In the genomic region with DNA sequence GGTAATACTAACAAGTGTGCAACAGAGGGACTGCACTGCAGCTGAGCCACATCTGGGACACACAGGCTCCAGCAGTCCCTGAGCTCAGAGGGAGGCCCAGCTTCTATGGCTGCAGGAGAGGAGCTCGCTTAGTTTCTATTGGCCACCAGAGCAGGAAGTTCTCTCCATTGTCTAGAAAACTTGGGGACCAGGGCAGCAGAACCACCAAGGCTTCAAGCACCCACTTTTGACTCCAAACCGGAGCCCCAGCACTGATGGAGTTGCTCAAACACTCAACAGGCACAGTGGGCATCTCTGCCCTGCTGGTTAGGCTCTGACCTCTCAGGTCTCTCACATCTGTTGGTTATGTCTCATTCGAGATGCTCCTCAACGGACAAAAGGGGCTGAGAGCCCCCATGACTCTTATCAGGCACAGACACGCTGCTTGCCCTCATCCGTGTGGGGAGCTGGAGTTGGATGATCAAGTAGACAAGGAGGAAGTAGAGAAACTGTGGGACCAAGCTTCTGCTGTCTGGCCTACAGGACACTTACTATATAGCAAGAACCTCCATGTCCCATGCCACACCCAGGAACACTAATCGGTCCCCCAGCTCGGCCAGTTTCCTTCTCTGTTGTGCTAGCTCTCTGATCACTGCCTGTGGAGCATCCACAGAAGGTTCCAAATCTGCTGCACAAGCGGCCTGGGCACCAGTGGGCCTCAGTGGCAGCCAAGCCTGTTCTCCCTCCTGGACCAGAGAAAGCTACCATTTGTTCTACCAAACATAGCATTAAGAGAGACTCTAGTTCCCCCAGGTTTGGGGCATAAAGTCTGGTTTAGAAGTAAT, we compare ENCODE assay signal across 8 mouse cellular contexts. TPM values are rescaled to one million over a fixed set of nuclear protein-coding genes. Genes with fewer than 3 reads are reported as not detected.
DNase-seq lines count a peak whose midpoint lies in the region; ATAC-seq and TF ChIP-seq lines count a peak whose summit lies in the region.
"Had no signal": no experiment of that assay in that cellular context is flagged by ENCODE, and none has a peak within 500 bp of the region (broad histone marks: within the 10 kb centered on the region; RNA-seq: fewer than 3 reads in every experiment).

No protein-coding gene starts in this region.

- peak; percentile 76 to 80 (median 77) for DNase-seq in liver, embryonic 14.5 days (ENCODE audit: low read depth in 3 of 3, low spot score in 3 of 3)
- peak; percentile 38 to 59 for DNase-seq in thymus, postnatal 36 days
- no peak for DNase-seq in cerebellum, adult 9-10 months
- no peak for DNase-seq in cerebellum, postnatal 10 days
- DNase-seq: cerebellum, adult 8-10 months had no signal

- no peak overlapping the region for H3K4me2 ChIP-seq in midbrain, embryonic 13.5 days (replicated peaks)
- H3K4me2 ChIP-seq in midbrain, embryonic 16.5 days (ENCODE audit: low read length) = no peak overlapping the region
- peak overlapping the region; percentile 95 for H3K4me2 ChIP-seq in liver, embryonic 14.5 days (ENCODE audit: low read depth)

- H3K4me1 ChIP-seq in midbrain, embryonic 13.5 days (replicated peaks) = peaks cover 31% of the 10 kb centered on the region
- H3K4me1 ChIP-seq in midbrain, embryonic 16.5 days (ENCODE audit: control insufficient read depth, insufficient read depth, low read length) = no peaks in the 10 kb centered on the region
- H3K4me1 ChIP-seq in erythroblast, embryonic 14.5 days (ENCODE audit: control insufficient read depth) = peaks cover 84% of the 10 kb centered on the region
- peaks cover 60 to 66% of the 10 kb centered on the region in 2 experiments for H3K4me1 ChIP-seq in liver, embryonic 14.5 days (replicated peaks; ENCODE audit: control insufficient read depth in 2 of 2, insufficient read depth in 2 of 2, low read length in 1 of 2)

- peak overlapping the region; percentile 46; the same call in 1 of the 2 replicates for H3K9ac ChIP-seq in midbrain, embryonic 13.5 days (replicated peaks)
- H3K9ac ChIP-seq in midbrain, embryonic 16.5 days (ENCODE audit: low read depth, low read length) = no peak overlapping the region
- H3K9ac ChIP-seq in liver, embryonic 14.5 days (replicated peaks) = peak overlapping the region; percentile 90

- no peak overlapping the region for H3K27ac ChIP-seq in midbrain, embryonic 13.5 days
- no peak overlapping the region for H3K27ac ChIP-seq in midbrain, embryonic 16.5 days (ENCODE audit: low read length)
- H3K27ac ChIP-seq in liver, embryonic 14.5 days = peak overlapping the region; percentile 100

- no peak for TF ChIP-seq CTCF in liver, embryonic 14.5 days (IDR thresholded peaks at IDR 0.05; ENCODE audit: low read depth)

- no peaks in the 10 kb centered on the region for H3K9me3 ChIP-seq in midbrain, embryonic 13.5 days
- no peaks in the 10 kb centered on the region for H3K9me3 ChIP-seq in midbrain, embryonic 16.5 days (replicated peaks; ENCODE audit: control insufficient read depth, low read length, poor library complexity, severe bottlenecking)
- no peaks in the 10 kb centered on the region for H3K9me3 ChIP-seq in erythroblast, embryonic 14.5 days (ENCODE audit: control insufficient read depth, low read length)
- H3K9me3 ChIP-seq in liver, embryonic 14.5 days (ENCODE audit: control insufficient read depth, low read length) = no peaks in the 10 kb centered on the region

- H3K27me3 ChIP-seq in midbrain, embryonic 13.5 days = no peaks in the 10 kb centered on the region
- no peaks in the 10 kb centered on the region for H3K27me3 ChIP-seq in midbrain, embryonic 16.5 days (ENCODE audit: control insufficient read depth, insufficient read depth, low read depth, low read length)
- H3K27me3 ChIP-seq in erythroblast, embryonic 14.5 days (ENCODE audit: control insufficient read depth) = no peaks in the 10 kb centered on the region
- no peaks in the 10 kb centered on the region for H3K27me3 ChIP-seq in liver, embryonic 14.5 days (ENCODE audit: control insufficient read depth, insufficient read depth, low read length)

- H3K36me3 ChIP-seq in midbrain, embryonic 13.5 days = peaks cover 13% of the 10 kb centered on the region
- H3K36me3 ChIP-seq in midbrain, embryonic 16.5 days (ENCODE audit: control insufficient read depth, insufficient read depth, low read length) = no peaks in the 10 kb centered on the region
- peaks cover 76% of the 10 kb centered on the region for H3K36me3 ChIP-seq in erythroblast, embryonic 14.5 days (ENCODE audit: control insufficient read depth)
- H3K36me3 ChIP-seq in liver, embryonic 14.5 days (replicated peaks; ENCODE audit: control insufficient read depth, insufficient read depth, low read depth) = peaks cover 32% of the 10 kb centered on the region

- no peak for ATAC-seq in midbrain, embryonic 13.5 days
- no peak for ATAC-seq in midbrain, embryonic 16.5 days
- peak; percentile 58 for ATAC-seq in liver, embryonic 14.5 days (ENCODE audit: insufficient read depth)

- WGBS in midbrain, embryonic 13.5 days = 86% methylated on average over 9 of the region's 9 CpGs
- WGBS in midbrain, embryonic 16.5 days = 84% methylated on average over 9 of the region's 9 CpGs
- 14% methylated on average over 9 of the region's 9 CpGs for WGBS in liver, embryonic 14.5 days (ENCODE audit: insufficient replicate concordance)

- no peak overlapping the region for H3K4me3 ChIP-seq in midbrain, embryonic 13.5 days (replicated peaks)
- no peak overlapping the region for H3K4me3 ChIP-seq in midbrain, embryonic 16.5 days (ENCODE audit: low read depth, low read length)
- peak overlapping the region; percentile 75 for H3K4me3 ChIP-seq in erythroblast, embryonic 14.5 days (replicated peaks)
- peak overlapping the region; percentile 70 for H3K4me3 ChIP-seq in liver, embryonic 14.5 days (ENCODE audit: insufficient read depth in 1 of 2, low read depth in 2 of 2, low read length in 2 of 2)

- TF ChIP-seq EP300 in liver, embryonic 14.5 days (IDR thresholded peaks at IDR 0.05; ENCODE audit: low read depth) = peak; percentile 92

RNA-seq across cellular contexts. Expression of gene Smim5, which starts 1.8 kb away (rescaled TPM):
- polyA plus RNA-seq in midbrain, embryonic 13.5 days (2015; fragmentation: Nextera tagmentation; extraction: Ambion mirVana) = 0.97 and 1.4 TPM in 2 replicates
- polyA plus RNA-seq in midbrain, embryonic 16.5 days (2015; fragmentation: Nextera tagmentation; extraction: Ambion mirVana) = 1.4 and 1.5 TPM in 2 replicates
- polyA plus RNA-seq in erythroblast, embryonic 14.5 days (2012) = 2.1 and 3.2 TPM in 2 replicates
- 20.6 and 25.1 TPM in 2 replicates for polyA plus RNA-seq in liver, embryonic 14.5 days (2012; rRNA removed)
- polyA plus RNA-seq in liver, embryonic 14.5 days (2014; fragmentation: Nextera tagmentation; extraction: Ambion mirVana) = 45.3 and 48.8 TPM in 2 replicates

RNA-seq across cellular contexts. Expression of gene Smim6, which starts 10.3 kb away (rescaled TPM):
- polyA plus RNA-seq in midbrain, embryonic 13.5 days (2015; fragmentation: Nextera tagmentation; extraction: Ambion mirVana) = 0.84 and 0.93 TPM in 2 replicates
- polyA plus RNA-seq in midbrain, embryonic 16.5 days (2015; fragmentation: Nextera tagmentation; extraction: Ambion mirVana) = 0.44 and 0.87 TPM in 2 replicates
- 0.09 and 0.28 TPM in 2 replicates for polyA plus RNA-seq in erythroblast, embryonic 14.5 days (2012)
- 1.5 and 1.8 TPM in 2 replicates for polyA plus RNA-seq in liver, embryonic 14.5 days (2012; rRNA removed)
- polyA plus RNA-seq in liver, embryonic 14.5 days (2014; fragmentation: Nextera tagmentation; extraction: Ambion mirVana) = 2.0 and 2.2 TPM in 2 replicates

RNA-seq across cellular contexts. Expression of gene Sap30bp, which starts 31.5 kb away (rescaled TPM):
- polyA plus RNA-seq in midbrain, embryonic 13.5 days (2015; fragmentation: Nextera tagmentation; extraction: Ambion mirVana) = 52.7 and 53.8 TPM in 2 replicates
- polyA plus RNA-seq in midbrain, embryonic 16.5 days (2015; fragmentation: Nextera tagmentation; extraction: Ambion mirVana) = 49.0 and 51.5 TPM in 2 replicates
- 3.0 and 3.7 TPM in 2 replicates for polyA plus RNA-seq in erythroblast, embryonic 14.5 days (2012)
- polyA plus RNA-seq in liver, embryonic 14.5 days (2012; rRNA removed) = 8.7 and 22.6 TPM in 2 replicates
- 20.0 and 21.2 TPM in 2 replicates for polyA plus RNA-seq in liver, embryonic 14.5 days (2014; fragmentation: Nextera tagmentation; extraction: Ambion mirVana)

RNA-seq across cellular contexts. Expression of gene Recql5, which starts 31.7 kb away (rescaled TPM):
- 28.3 and 29.2 TPM in 2 replicates for polyA plus RNA-seq in midbrain, embryonic 13.5 days (2015; fragmentation: Nextera tagmentation; extraction: Ambion mirVana)
- 24.3 and 25.2 TPM in 2 replicates for polyA plus RNA-seq in midbrain, embryonic 16.5 days (2015; fragmentation: Nextera tagmentation; extraction: Ambion mirVana)
- 1.4 and 2.3 TPM in 2 replicates for polyA plus RNA-seq in erythroblast, embryonic 14.5 days (2012)
- polyA plus RNA-seq in liver, embryonic 14.5 days (2012; rRNA removed) = 6.7 and 7.3 TPM in 2 replicates
- 6.1 and 6.5 TPM in 2 replicates for polyA plus RNA-seq in liver, embryonic 14.5 days (2014; fragmentation: Nextera tagmentation; extraction: Ambion mirVana)

RNA-seq across cellular contexts. Expression of gene Myo15b, which starts 43.3 kb away (rescaled TPM):
- 0.08 and 0.27 TPM in 2 replicates for polyA plus RNA-seq in midbrain, embryonic 13.5 days (2015; fragmentation: Nextera tagmentation; extraction: Ambion mirVana)
- polyA plus RNA-seq in midbrain, embryonic 16.5 days (2015; fragmentation: Nextera tagmentation; extraction: Ambion mirVana) = 0.09 TPM in 1 of 2 replicates, not detected in the other
- not detected in 2 replicates for polyA plus RNA-seq in erythroblast, embryonic 14.5 days (2012)
- 0.36 and 0.42 TPM in 2 replicates for polyA plus RNA-seq in liver, embryonic 14.5 days (2012; rRNA removed)
- 0.09 and 0.29 TPM in 2 replicates for polyA plus RNA-seq in liver, embryonic 14.5 days (2014; fragmentation: Nextera tagmentation; extraction: Ambion mirVana)

Comparison
In these comparisons a context has a peak if more than half of its experiments do, and no peak if none do; other contexts are left out.
1. H3K4me3 ChIP-seq: peak in erythroblast, embryonic 14.5 days (single experiment) and liver, embryonic 14.5 days (2 of 2); none in midbrain, embryonic 13.5 days (single experiment) and midbrain, embryonic 16.5 days (single experiment).
2. DNase-seq: peak in liver, embryonic 14.5 days (3 of 3) and thymus, postnatal 36 days (2 of 2); none in cerebellum, adult 9-10 months (single experiment) and cerebellum, postnatal 10 days (0 of 2).